Mouse (Mus musculus): ENCODE measurements around the gene Zfp61.

DNA sequence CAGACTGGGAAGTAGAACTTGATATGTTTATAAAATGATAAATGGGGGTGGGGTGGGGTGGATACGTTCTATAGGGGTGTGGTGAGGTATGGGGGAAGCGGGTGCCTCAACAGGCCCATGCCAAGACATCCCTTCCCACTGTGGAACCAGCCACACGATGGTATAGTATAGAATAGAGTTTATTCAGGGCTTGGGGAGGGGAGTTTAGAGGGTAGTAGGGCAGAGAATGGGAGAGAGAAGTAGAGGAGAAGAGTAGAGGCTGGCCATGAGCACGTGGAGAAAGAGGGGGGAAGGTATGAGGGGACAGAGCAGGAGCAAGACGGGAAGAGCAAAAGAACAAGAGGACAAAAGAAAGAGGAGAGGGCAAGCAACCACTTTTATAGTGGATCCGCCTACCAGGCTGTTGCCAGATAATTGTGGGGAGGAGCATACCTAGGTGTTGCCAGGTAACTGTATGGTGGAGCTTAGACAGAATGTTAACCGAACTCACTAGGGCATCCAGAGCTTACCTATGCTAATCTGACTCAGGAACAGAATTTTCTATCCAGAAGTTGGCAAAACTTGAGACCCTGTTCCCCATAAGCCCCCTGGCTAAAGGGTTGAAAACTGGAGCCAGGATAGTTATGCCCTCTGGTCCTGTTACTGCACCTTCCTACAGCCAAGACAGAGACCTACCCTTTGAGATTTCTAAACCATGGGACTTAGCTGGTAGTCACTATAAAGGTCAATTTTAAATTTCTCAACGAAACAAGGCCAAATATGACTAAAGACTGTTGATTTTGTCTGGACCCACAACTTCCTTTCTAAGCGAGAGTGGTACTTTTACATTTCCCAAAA lies 47.0 kb downstream of the Zfp61 start:
- TF ChIP-seq POLR2A (IDR thresholded peaks at IDR 0.05; ENCODE audit: low read depth, low read length): no peak
- no peak for TF ChIP-seq CTCF (IDR thresholded peaks at IDR 0.05; ENCODE audit: extremely low read depth, insufficient read depth, insufficient read length, insufficient replicate concordance)

Data from spleen, adult 2 months (tissue).